Mouse (Mus musculus) embryonic facial prominence, embryonic 15.5 days (tissue): ENCODE measurements around the gene Sun1. TPM values are rescaled to one million over a fixed set of nuclear protein-coding genes. Genes with fewer than 3 reads are reported as not detected.

Experiments used
- ATAC-seq: fragments of 200-750 bp; cut with Nextera tagmentation; 2 replicates; pipeline ENCODE4 v1.8.0; 2017; ENCODE audit warnings: low read depth, moderate TSS enrichment; ENCODE audit not compliant: insufficient number of reproducible peaks, low FRiP score, low TSS enrichment
- H3K27ac ChIP-seq: fragments of 300-500 bp; sonication (generic); replicated peaks from 2 replicates; pipeline ENCODE4 v1.5.1; 2015; ENCODE audit warnings: mild to moderate bottlenecking, inconsistent platforms
- H3K27me3 ChIP-seq: fragments of 300-500 bp; sonication (generic); 2 replicates; pipeline ENCODE4 v1.6.1; 2015; ENCODE audit warnings: inconsistent platforms
- H3K36me3 ChIP-seq: fragments of 300-500 bp; sonication (generic); 2 replicates; pipeline ENCODE4 v1.6.1; 2015; ENCODE audit warnings: mild to moderate bottlenecking, inconsistent platforms
- H3K4me1 ChIP-seq: fragments of 300-500 bp; sonication (generic); 2 replicates; pipeline ENCODE4 v1.6.1; 2015; ENCODE audit warnings: inconsistent platforms
- H3K4me2 ChIP-seq: fragments of 300-500 bp; sonication (generic); replicated peaks from 2 replicates; pipeline ENCODE4 v1.6.1; 2015; ENCODE audit warnings: mild to moderate bottlenecking, inconsistent platforms
- H3K4me3 ChIP-seq: fragments of 300-500 bp; sonication (generic); replicated peaks from 2 replicates; pipeline ENCODE4 v1.5.1; 2015; ENCODE audit warnings: mild to moderate bottlenecking, inconsistent platforms
- H3K9ac ChIP-seq: fragments of 300-500 bp; sonication (generic); 2 replicates; pipeline ENCODE4 v1.6.1; 2015; ENCODE audit warnings: inconsistent platforms
- H3K9me3 ChIP-seq: fragments of 300-500 bp; sonication (generic); replicated peaks from 2 replicates; pipeline ENCODE4 v1.6.1; 2016; ENCODE audit warnings: inconsistent platforms
- WGBS: fragments of 180-500 bp; shearing (Covaris S2); methylation state at CpG from one replicate; pipeline ENCODE4 v1.1.7; 2015; 5-methylcytosine and 5-hydroxymethylcytosine counted together
- polyA plus RNA-seq: library from polyadenylated mRNA; unstranded; fragments of >200 nt; fragmentation: Nextera tagmentation; extraction: Ambion mirVana; gene quantifications from 2 replicates; pipeline ENCODE4 v1.2.1, GENCODE M21; 2015

Gene Sun1
- polyA plus RNA-seq, 1 experiment from 2014 or later, result 61.5 TPM

DNA sequence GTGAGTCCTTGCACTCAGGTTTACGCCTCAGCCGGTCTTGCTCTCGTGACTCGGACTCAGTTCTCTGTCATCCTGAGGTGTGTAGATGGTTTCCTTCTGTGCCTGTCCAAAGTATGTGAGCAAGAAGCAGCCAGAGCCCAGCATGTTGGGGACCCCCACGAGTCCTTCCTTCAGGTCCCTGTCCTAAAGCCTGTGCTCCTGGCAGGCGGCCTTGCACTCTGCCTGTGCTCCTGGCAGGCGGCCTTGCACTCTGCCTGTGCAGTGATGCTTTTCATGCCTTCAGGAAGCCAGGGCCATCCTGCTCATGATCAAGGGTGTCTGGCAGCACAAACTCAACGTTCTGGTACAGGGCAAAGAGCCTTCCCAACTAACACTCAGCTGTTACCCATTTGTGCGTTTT lies 16.8 kb upstream of the Sun1 start:
- 89% methylated on average over 9 of the region's 9 CpGs for WGBS
- no peaks in the 10 kb centered on the region for H3K4me1 ChIP-seq
- no peak overlapping the region for H3K9ac ChIP-seq
- H3K27ac ChIP-seq, result no peak overlapping the region
- H3K27me3 ChIP-seq, result no peaks in the 10 kb centered on the region
- peaks cover 69% of the 10 kb centered on the region for H3K36me3 ChIP-seq
- no peak for ATAC-seq
- H3K9me3 ChIP-seq, result no peaks in the 10 kb centered on the region
- no peak overlapping the region for H3K4me2 ChIP-seq
- H3K4me3 ChIP-seq, result no peak overlapping the region

DNA sequence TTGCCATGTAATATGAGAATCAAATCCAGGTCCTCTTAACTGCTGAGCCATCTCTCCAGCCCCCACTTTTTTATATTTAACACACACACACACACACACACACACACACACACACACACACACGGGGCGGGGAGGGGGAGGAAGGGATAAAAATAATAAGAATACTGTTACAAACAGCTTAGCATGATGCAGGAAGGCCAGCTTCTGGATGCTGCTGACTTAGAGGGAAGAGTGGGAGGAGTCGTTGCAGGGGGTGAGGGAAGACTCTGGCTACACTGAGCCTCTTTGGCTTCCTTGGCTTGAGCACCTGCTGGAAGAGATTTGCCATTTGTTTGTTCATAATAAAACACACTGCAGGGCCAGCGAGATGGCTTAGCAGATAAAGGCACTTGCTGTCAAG lies 15.5 kb upstream of the Sun1 start:
- Histone ChIP-seq H3K27ac (no peak overlapping the region), H3K4me1 (no peaks in the 10 kb centered on the region), H3K4me3 (no peak overlapping the region), H3K36me3 (peaks cover 69% of the 10 kb centered on the region), H3K4me2 (no peak overlapping the region), H3K9me3 (no peaks in the 10 kb centered on the region), H3K9ac (no peak overlapping the region), H3K27me3 (no peaks in the 10 kb centered on the region)
- whole genome bisulfite sequencing, result 86% methylated on average over 4 of the region's 4 CpGs
- no peak for ATAC-seq

- 97% methylated on average over 5 of the region's 5 CpGs for WGBS
- Histone ChIP-seq H3K27me3 (no peaks in the 10 kb centered on the region), H3K9ac (no peak overlapping the region), H3K4me1 (no peaks in the 10 kb centered on the region), H3K27ac (no peak overlapping the region), H3K9me3 (no peaks in the 10 kb centered on the region), H3K4me3 (no peak overlapping the region), H3K36me3 (peaks cover 26% of the 10 kb centered on the region), H3K4me2 (no peak overlapping the region)
- ATAC-seq, result no peak
These were observed 10.7 kb upstream of the Sun1 start for GRCm38 (mm10) chr5:139189726-139190125.

- no peak overlapping the region for H3K4me3 ChIP-seq
- H3K27ac ChIP-seq, result no peak overlapping the region
- no peaks in the 10 kb centered on the region for H3K4me1 ChIP-seq
- H3K4me2 ChIP-seq, result no peak overlapping the region
- whole genome bisulfite sequencing, result 59% methylated on average over 5 of the region's 5 CpGs
- H3K9me3 ChIP-seq, result no peaks in the 10 kb centered on the region
- H3K27me3 ChIP-seq, result no peaks in the 10 kb centered on the region
- peaks cover 16% of the 10 kb centered on the region for H3K36me3 ChIP-seq
- no peak for ATAC-seq
- no peak overlapping the region for H3K9ac ChIP-seq
These were observed 9.5 kb upstream of the Sun1 start for GRCm38 (mm10) chr5:139190958-139191357.

DNA sequence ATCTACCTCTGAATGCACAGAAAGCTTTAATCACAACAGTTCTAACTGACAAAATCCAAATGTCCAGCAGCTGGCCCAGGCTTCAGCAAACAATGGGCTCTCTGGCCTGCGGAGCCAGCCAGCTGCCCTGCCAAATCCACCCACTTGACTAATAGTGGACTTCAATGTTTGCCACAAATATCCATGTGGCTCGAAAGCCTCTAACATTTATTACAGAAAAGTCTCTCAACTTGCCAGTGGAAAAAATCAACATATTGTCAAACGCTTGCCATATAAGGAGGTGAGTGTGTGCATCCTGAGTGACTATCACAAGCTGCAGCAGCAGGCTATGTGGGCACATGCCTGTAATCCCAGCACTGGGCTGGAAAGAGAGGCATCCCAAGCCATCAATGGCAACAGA lies 1.7 kb upstream of the Sun1 start:
- WGBS, result 87% methylated on average over 3 of the region's 3 CpGs
- Histone ChIP-seq H3K27me3 (no peaks in the 10 kb centered on the region), H3K4me1 (peaks cover 31% of the 10 kb centered on the region), H3K9me3 (no peaks in the 10 kb centered on the region), H3K27ac (peak overlapping the region; percentile 95; the same call in 1 of the 2 replicates), H3K9ac (no peak overlapping the region), H3K36me3 (no peaks in the 10 kb centered on the region), H3K4me3 (no peak overlapping the region), H3K4me2 (no peak overlapping the region)
- no peak for ATAC-seq

DNA sequence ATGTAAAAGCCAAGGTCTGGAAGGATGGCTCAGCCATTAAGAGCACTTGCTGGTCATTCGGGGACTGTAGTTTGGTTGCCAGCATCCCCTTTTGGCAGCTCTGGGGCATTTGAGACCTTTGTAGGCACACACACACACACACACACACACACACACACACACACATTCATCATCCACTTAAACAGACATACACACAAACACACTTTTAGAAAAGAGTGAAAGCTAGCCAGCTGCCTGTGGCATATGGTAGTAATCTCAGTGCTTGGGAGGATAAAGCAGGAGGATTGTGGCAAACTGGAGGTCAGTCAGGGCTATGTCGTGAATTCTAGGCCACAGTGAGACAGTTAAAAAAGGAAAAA lies 822 bp upstream of the Sun1 start:
- Histone ChIP-seq H3K4me1 (peaks cover 31% of the 10 kb centered on the region), H3K27ac (peak overlapping the region; percentile 95), H3K9me3 (no peaks in the 10 kb centered on the region), H3K27me3 (no peaks in the 10 kb centered on the region), H3K4me2 (peak overlapping the region; percentile 81), H3K4me3 (peak overlapping the region; percentile 83), H3K36me3 (no peaks in the 10 kb centered on the region), H3K9ac (0 out of 2 replicates have a peak overlapping the region, but pooled peaks have one; percentile 29)
- 37% methylated on average over 2 of the region's 2 CpGs for WGBS
- no peak; the same call in 1 of the 2 replicates for ATAC-seq

DNA sequence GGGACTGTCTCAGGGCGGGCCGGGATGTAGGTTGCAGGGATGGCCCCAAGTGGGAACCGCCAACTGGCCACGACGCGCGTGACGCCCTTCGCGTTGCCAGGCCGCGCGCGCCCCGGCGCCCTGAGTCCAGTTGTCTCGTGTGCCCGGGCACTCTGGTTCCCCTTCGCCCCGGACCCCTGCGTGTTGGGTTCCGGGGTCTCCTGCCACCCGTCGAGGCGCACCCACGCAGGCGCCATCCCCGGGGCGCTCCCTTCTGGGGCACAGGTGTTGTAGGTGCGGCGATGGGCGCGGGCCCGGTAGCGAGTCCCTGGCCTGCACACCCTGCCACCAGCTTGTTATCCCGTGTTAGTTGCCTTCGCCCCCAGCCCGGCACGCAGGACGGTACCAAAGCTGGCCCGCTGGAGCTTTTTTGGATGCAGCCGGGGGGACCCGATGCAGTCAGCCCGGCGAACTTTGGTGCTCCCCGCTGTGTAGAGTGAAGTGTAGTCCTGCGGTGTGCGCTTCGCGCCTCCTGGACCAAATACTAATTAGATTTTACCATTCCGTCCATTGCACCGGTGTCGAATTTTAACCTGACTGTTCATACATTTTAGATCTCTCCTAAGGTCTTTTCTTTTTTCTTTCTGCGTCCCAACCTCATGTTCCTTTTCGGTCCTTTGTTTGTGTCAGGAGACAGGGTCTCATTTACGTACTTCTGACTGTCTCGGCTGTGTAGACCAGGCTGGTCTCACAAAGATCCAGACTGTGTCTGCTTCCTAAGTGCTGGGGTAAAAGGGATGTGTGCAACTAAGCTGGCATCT lies 533 bp downstream of the Sun1 start:
- peak overlapping the region; percentile 95 for H3K27ac ChIP-seq
- ATAC-seq, result no peak; the same call in 1 of the 2 replicates
- H3K4me3 ChIP-seq, result peak overlapping the region; percentile 83
- no peaks in the 10 kb centered on the region for H3K27me3 ChIP-seq
- no peaks in the 10 kb centered on the region for H3K9me3 ChIP-seq
- H3K4me2 ChIP-seq, result peak overlapping the region; percentile 81
- H3K9ac ChIP-seq, result peak overlapping the region; percentile 59
- H3K36me3 ChIP-seq, result no peaks in the 10 kb centered on the region
- WGBS, result under 1% methylated on average over 57 of the region's 57 CpGs
- peaks cover 45% of the 10 kb centered on the region for H3K4me1 ChIP-seq

DNA sequence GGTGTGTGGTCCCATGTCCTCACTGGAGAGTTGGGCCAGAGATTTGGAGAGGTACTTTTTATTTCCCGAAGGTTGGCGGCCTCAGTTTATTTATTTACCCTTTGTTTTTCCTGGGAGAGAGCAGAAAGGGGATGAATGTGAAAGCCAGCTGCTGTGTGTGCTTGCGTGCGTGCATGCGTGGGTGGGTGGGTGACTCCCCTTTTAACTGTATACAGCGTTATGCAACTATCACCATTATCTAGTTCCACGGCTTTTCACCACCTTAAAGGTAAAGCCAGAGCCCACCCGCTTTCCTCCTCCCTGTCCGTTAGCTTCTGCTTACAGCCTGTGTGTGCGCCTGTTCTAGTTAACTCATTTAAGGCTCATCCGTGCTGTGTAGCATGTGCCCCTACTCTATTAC lies 1.7 kb downstream of the Sun1 start:
- Histone ChIP-seq H3K9me3 (no peaks in the 10 kb centered on the region), H3K27ac (no peak overlapping the region), H3K4me3 (peak overlapping the region; percentile 83), H3K9ac (no peak overlapping the region), H3K36me3 (no peaks in the 10 kb centered on the region), H3K4me2 (peak overlapping the region; percentile 81), H3K4me1 (peaks cover 52% of the 10 kb centered on the region), H3K27me3 (no peaks in the 10 kb centered on the region)
- ATAC-seq, result no peak
- 71% methylated on average over 11 of the region's 11 CpGs for WGBS

DNA sequence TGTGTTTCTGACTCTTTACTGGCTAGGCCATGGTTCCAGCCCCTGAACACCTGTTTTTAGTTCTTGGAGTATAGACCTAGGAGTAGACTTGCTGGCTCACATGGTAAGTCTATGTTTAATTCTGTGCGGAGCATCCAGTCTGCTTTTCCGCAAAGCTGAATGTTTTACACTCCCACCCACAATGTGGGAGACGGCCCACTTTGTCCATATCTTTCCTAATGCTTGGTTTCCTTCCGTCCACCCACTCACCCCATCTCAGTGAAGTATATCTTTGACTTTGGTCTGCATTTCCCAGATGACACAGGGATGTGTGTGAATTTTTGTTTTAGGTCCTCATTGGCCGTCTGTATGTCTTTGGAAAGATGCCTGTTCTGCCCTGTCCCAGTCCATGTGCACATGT lies 2.9 kb downstream of the Sun1 start:
- H3K27me3 ChIP-seq, result no peaks in the 10 kb centered on the region
- ATAC-seq, result no peak
- no peak overlapping the region for H3K4me2 ChIP-seq
- H3K9ac ChIP-seq, result no peak overlapping the region
- no peaks in the 10 kb centered on the region for H3K36me3 ChIP-seq
- 83% methylated on average over 5 of the region's 5 CpGs for WGBS
- H3K27ac ChIP-seq, result no peak overlapping the region
- no peak overlapping the region for H3K4me3 ChIP-seq
- no peaks in the 10 kb centered on the region for H3K9me3 ChIP-seq
- H3K4me1 ChIP-seq, result peaks cover 52% of the 10 kb centered on the region

- H3K9ac ChIP-seq, result no peak overlapping the region
- no peak overlapping the region for H3K27ac ChIP-seq
- H3K4me2 ChIP-seq, result no peak overlapping the region
- H3K27me3 ChIP-seq, result no peaks in the 10 kb centered on the region
- H3K4me1 ChIP-seq, result peaks cover 43% of the 10 kb centered on the region
- peaks cover 24% of the 10 kb centered on the region; the same call in 1 of the 2 replicates for H3K36me3 ChIP-seq
- ATAC-seq, result no peak
- no peak overlapping the region for H3K4me3 ChIP-seq
- no peaks in the 10 kb centered on the region for H3K9me3 ChIP-seq
- 17% methylated on average over 4 of the region's 4 CpGs for WGBS
These were observed 5.6 kb downstream of the Sun1 start for GRCm38 (mm10) chr5:139206081-139206480.

GRCm38 (mm10) chr5:139206525-139206924 lies 6.1 kb downstream of the Sun1 start:
- H3K27ac ChIP-seq, result no peak overlapping the region
- no peak overlapping the region for H3K9ac ChIP-seq
- WGBS, result 55% methylated on average over 7 of the region's 7 CpGs
- no peak overlapping the region for H3K4me3 ChIP-seq
- H3K4me2 ChIP-seq, result no peak overlapping the region
- peaks cover 38% of the 10 kb centered on the region for H3K4me1 ChIP-seq
- H3K36me3 ChIP-seq, result peaks cover 24% of the 10 kb centered on the region; the same call in 1 of the 2 replicates
- ATAC-seq, result no peak
- no peaks in the 10 kb centered on the region for H3K27me3 ChIP-seq
- no peaks in the 10 kb centered on the region for H3K9me3 ChIP-seq

- Histone ChIP-seq H3K4me2 (no peak overlapping the region), H3K27ac (no peak overlapping the region), H3K36me3 (peaks cover 24% of the 10 kb centered on the region; the same call in 1 of the 2 replicates), H3K27me3 (no peaks in the 10 kb centered on the region), H3K9me3 (no peaks in the 10 kb centered on the region), H3K4me1 (peaks cover 27% of the 10 kb centered on the region), H3K4me3 (no peak overlapping the region), H3K9ac (no peak overlapping the region)
- no peak for ATAC-seq
These were observed 7.7 kb downstream of the Sun1 start for GRCm38 (mm10) chr5:139208183-139208582.
